Mouse (Mus musculus) kidney, postnatal 25 days (tissue): ENCODE measurements at regions not wholly inside any gene's neighbourhood (a gene's known extent, or its start where the extent isn't known, plus 50 kb on each side); places are given as distances from the start of the nearest gene placed in this dataset.

ENCODE experiments used
- DNase-seq, 2 experiments: peaks; one replicate each; pipeline ENCODE4 v3.0.0; 2021; ENCODE audit warnings: mixed read lengths in 2 of 2

- no peak for DNase-seq
These were observed 724.4 kb upstream of the 2610301B20Rik start for GRCm38 (mm10) chr4:10149911-10150310.

- peak in 1 of 2 experiments; percentile 62 for DNase-seq
These were observed 723.8 kb upstream of the 2610301B20Rik start for GRCm38 (mm10) chr4:10150501-10150900.

- no peak for DNase-seq
These were observed 718.5 kb upstream of the 2610301B20Rik start for GRCm38 (mm10) chr4:10155705-10156390.

GRCm38 (mm10) chr4:10189896-10190295, 684.4 kb upstream of the 2610301B20Rik start:
- no peak for DNase-seq

- no peak for DNase-seq
These were observed 676.9 kb upstream of the 2610301B20Rik start for GRCm38 (mm10) chr4:10197245-10197943.

GRCm38 (mm10) chr4:10201835-10202234, 672.5 kb upstream of the 2610301B20Rik start:
- DNase-seq: no peak

GRCm38 (mm10) chr4:10204224-10204623, 670.1 kb upstream of the 2610301B20Rik start:
- DNase-seq: no peak

GRCm38 (mm10) chr4:10209324-10209923, 664.9 kb upstream of the 2610301B20Rik start:
- peak in 1 of 2 experiments; percentile 4 for DNase-seq

- DNase-seq: no peak
These were observed 663.0 kb upstream of the 2610301B20Rik start for GRCm38 (mm10) chr4:10211303-10211702.

- no peak for DNase-seq
These were observed 639.0 kb upstream of the 2610301B20Rik start for GRCm38 (mm10) chr4:10235324-10235723.

GRCm38 (mm10) chr4:10242117-10242516, 632.2 kb upstream of the 2610301B20Rik start:
- DNase-seq: no peak

- no peak for DNase-seq
These were observed 631.4 kb upstream of the 2610301B20Rik start for GRCm38 (mm10) chr4:10242909-10243308.

GRCm38 (mm10) chr4:10254029-10254690, 620.1 kb upstream of the 2610301B20Rik start:
- no peak for DNase-seq

- DNase-seq: no peak
These were observed 616.8 kb upstream of the 2610301B20Rik start for GRCm38 (mm10) chr4:10257537-10257936.

- DNase-seq: no peak
These were observed 613.9 kb upstream of the 2610301B20Rik start for GRCm38 (mm10) chr4:10260351-10260750.

GRCm38 (mm10) chr4:10265942-10266341, 608.4 kb upstream of the 2610301B20Rik start:
- DNase-seq: no peak

GRCm38 (mm10) chr4:10285562-10285961, 588.7 kb upstream of the 2610301B20Rik start:
- DNase-seq: no peak

GRCm38 (mm10) chr4:10290326-10290725, 584.0 kb upstream of the 2610301B20Rik start:
- no peak for DNase-seq

GRCm38 (mm10) chr4:10295012-10295530, 579.2 kb upstream of the 2610301B20Rik start:
- no peak for DNase-seq

GRCm38 (mm10) chr4:10296220-10296619, 578.1 kb upstream of the 2610301B20Rik start:
- DNase-seq: no peak

- no peak for DNase-seq
These were observed 562.4 kb upstream of the 2610301B20Rik start for GRCm38 (mm10) chr4:10311886-10312285.

GRCm38 (mm10) chr4:10315144-10315543, 559.2 kb upstream of the 2610301B20Rik start:
- no peak for DNase-seq

- no peak for DNase-seq
These were observed 558.4 kb upstream of the 2610301B20Rik start for GRCm38 (mm10) chr4:10315875-10316274.
